Mouse (Mus musculus) intestine, embryonic 14.5 days (tissue): ENCODE results near the gene Upk3bl. TPM values are rescaled to one million over a fixed set of nuclear protein-coding genes. Genes with fewer than 3 reads are reported as not detected.
"Not testable (repeated sequence)": the region's sequence is repeated elsewhere in the genome, so short reads cannot be mapped to it uniquely, and the experiment has no call there.

Experiments
- ATAC-seq: fragments of 200-750 bp; cut with Nextera tagmentation; replicated peaks from 2 replicates; pipeline ENCODE4 v1.8.0; 2017; ENCODE audit warnings: low read depth, moderate number of reproducible peaks, moderate TSS enrichment, moderate library complexity; ENCODE audit not compliant: low FRiP score, low TSS enrichment
- DNase-seq: peaks from one replicate; pipeline ENCODE4 v3.0.0-alpha.2; 2018; ENCODE audit warnings: low spot score
- H3K27ac ChIP-seq: fragments of 300-500 bp; sonication (generic); 2 replicates; pipeline ENCODE4 v1.5.1; 2014; ENCODE audit warnings: low read depth, mild to moderate bottlenecking, control low read depth
- H3K27me3 ChIP-seq: fragments of 300-500 bp; sonication (generic); replicated peaks from 2 replicates; pipeline ENCODE4 v1.6.1; 2014; ENCODE audit warnings: low read length, control low read depth; ENCODE audit not compliant: control insufficient read depth, insufficient read depth
- H3K36me3 ChIP-seq: fragments of 300-500 bp; sonication (generic); 2 replicates; pipeline ENCODE4 v1.6.1; 2014; ENCODE audit warnings: low read length, control low read depth; ENCODE audit not compliant: control insufficient read depth, insufficient read depth
- H3K4me1 ChIP-seq: fragments of 300-500 bp; sonication (generic); replicated peaks from 2 replicates; pipeline ENCODE4 v1.6.1; 2014; ENCODE audit warnings: low read length, control low read depth, mixed read lengths; ENCODE audit not compliant: control insufficient read depth, insufficient read depth
- H3K4me2 ChIP-seq: fragments of 300-500 bp; sonication (generic); 2 replicates; pipeline ENCODE4 v1.6.1; 2014; ENCODE audit warnings: low read length
- H3K4me3 ChIP-seq: fragments of 300-500 bp; sonication (generic); 2 replicates; pipeline ENCODE4 v1.5.1; 2014; ENCODE audit warnings: low read depth, low read length, control low read depth, mixed read lengths
- H3K9ac ChIP-seq: fragments of 300-500 bp; sonication (generic); 2 replicates; pipeline ENCODE4 v1.6.1; 2014; ENCODE audit warnings: mild to moderate bottlenecking, low read length
- H3K9me3 ChIP-seq: fragments of 300-500 bp; sonication (generic); 2 replicates; pipeline ENCODE4 v1.6.1; 2016; ENCODE audit warnings: low read length, control low read depth; ENCODE audit not compliant: control insufficient read depth
- WGBS: fragments of 180-500 bp; shearing (Covaris S2); extraction: QIAGEN DNeasy Blood & Tissue Kit; methylation state at CpG from one replicate; pipeline ENCODE4 v1.1.7; 2014; 5-methylcytosine and 5-hydroxymethylcytosine counted together
- polyA plus RNA-seq: library from polyadenylated mRNA; unstranded; fragments of >200 nt; fragmentation: Nextera tagmentation; extraction: Ambion mirVana; gene quantifications from 2 replicates; pipeline ENCODE4 v1.2.1, GENCODE M21; 2014

The Upk3bl gene
- polyA plus RNA-seq, 1 experiment from 2014 or later: 0.41 TPM

- Histone ChIP-seq H3K4me1 (peaks cover 14% of the 10 kb centered on the region; the same call in 1 of the 2 replicates), H3K4me2 (no peak overlapping the region), H3K9me3 (no peaks in the 10 kb centered on the region), H3K9ac (no peak overlapping the region), H3K36me3 (no peaks in the 10 kb centered on the region), H3K4me3 (no peak overlapping the region), H3K27me3 (no peaks in the 10 kb centered on the region), H3K27ac (no peak overlapping the region)
- ATAC-seq (no peak), DNase-seq (no peak)
- 83% methylated on average over 8 of the region's 8 CpGs for WGBS
Observed at GRCm38 (mm10) chr5:136052861-136053655, 1.2 kb upstream of the Upk3bl start.

- no peak for DNase-seq
- 46% methylated on average over 4 of the region's 4 CpGs for WGBS
- Histone ChIP-seq H3K9me3 (no peaks in the 10 kb centered on the region), H3K27ac (no peak overlapping the region), H3K4me2 (no peak overlapping the region), H3K4me3 (no peak overlapping the region), H3K9ac (no peak overlapping the region), H3K36me3 (no peaks in the 10 kb centered on the region), H3K4me1 (peaks cover 13% of the 10 kb centered on the region; the same call in 1 of the 2 replicates), H3K27me3 (no peaks in the 10 kb centered on the region)
- no peak for ATAC-seq
Observed at GRCm38 (mm10) chr5:136056062-136056461, 1.8 kb downstream of the Upk3bl start.

- DNase-seq: no peak
- WGBS: 15% methylated on average over 8 of the region's 8 CpGs
- H3K27me3 ChIP-seq: no peaks in the 10 kb centered on the region
- H3K9me3 ChIP-seq: no peaks in the 10 kb centered on the region
- peaks cover 5% of the 10 kb centered on the region; the same call in 1 of the 2 replicates for H3K4me1 ChIP-seq
- H3K27ac ChIP-seq: no peak overlapping the region
- H3K36me3 ChIP-seq: no peaks in the 10 kb centered on the region
- no peak overlapping the region for H3K4me3 ChIP-seq
- no peak overlapping the region for H3K4me2 ChIP-seq
- ATAC-seq: no peak
- H3K9ac ChIP-seq: no peak overlapping the region
Observed at GRCm38 (mm10) chr5:136057085-136057484, 2.8 kb downstream of the Upk3bl start.

- no peak overlapping the region for H3K9ac ChIP-seq
- H3K4me2 ChIP-seq: no peak overlapping the region
- 0 out of 2 replicates have a peak, but pooled peaks cover 2% of the 10 kb centered on the region for H3K4me1 ChIP-seq
- ATAC-seq (no peak), DNase-seq (peak; percentile 94)
- H3K36me3 ChIP-seq: no peaks in the 10 kb centered on the region
- no peaks in the 10 kb centered on the region for H3K27me3 ChIP-seq
- no peak overlapping the region for H3K4me3 ChIP-seq
- 11% methylated on average over 12 of the region's 12 CpGs for WGBS
- no peak overlapping the region for H3K27ac ChIP-seq
- H3K9me3 ChIP-seq: no peaks in the 10 kb centered on the region
Observed at GRCm38 (mm10) chr5:136061567-136061966, 7.3 kb downstream of the Upk3bl start.

- Histone ChIP-seq H3K4me3 (no peak overlapping the region), H3K36me3 (no peaks in the 10 kb centered on the region), H3K9ac (no peak overlapping the region), H3K4me1 (0 out of 2 replicates have a peak, but pooled peaks cover 2% of the 10 kb centered on the region), H3K4me2 (no peak overlapping the region), H3K27ac (no peak overlapping the region), H3K27me3 (no peaks in the 10 kb centered on the region), H3K9me3 (no peaks in the 10 kb centered on the region)
- 91% methylated on average over 10 of the region's 10 CpGs for WGBS
- no peak for ATAC-seq
- no peak for DNase-seq
Observed at GRCm38 (mm10) chr5:136063920-136064319, 9.6 kb downstream of the Upk3bl start.

GRCm38 (mm10) chr5:136066404-136067148, 12.3 kb downstream of the Upk3bl start:
- 62% methylated on average over 11 of the region's 11 CpGs for WGBS
- not testable (repeated sequence) for H3K4me2 ChIP-seq, H3K9me3 ChIP-seq, DNase-seq, H3K4me3 ChIP-seq, H3K27me3 ChIP-seq, H3K9ac ChIP-seq, H3K4me1 ChIP-seq, ATAC-seq, H3K36me3 ChIP-seq, H3K27ac ChIP-seq

GRCm38 (mm10) chr5:136069411-136069810, 15.1 kb downstream of the Upk3bl start:
- no peak overlapping the region for H3K9ac ChIP-seq
- no peaks in the 10 kb centered on the region for H3K27me3 ChIP-seq
- DNase-seq: no peak
- H3K4me1 ChIP-seq: no peaks in the 10 kb centered on the region
- no peak for ATAC-seq
- 84% methylated on average over 2 of the region's 2 CpGs for WGBS
- no peaks in the 10 kb centered on the region for H3K9me3 ChIP-seq
- H3K4me2 ChIP-seq: no peak overlapping the region
- H3K27ac ChIP-seq: no peak overlapping the region
- H3K36me3 ChIP-seq: no peaks in the 10 kb centered on the region
- no peak overlapping the region for H3K4me3 ChIP-seq

GRCm38 (mm10) chr5:136073051-136073450, 18.8 kb downstream of the Upk3bl start:
- Histone ChIP-seq H3K4me1 (0 out of 2 replicates have a peak, but pooled peaks cover 9% of the 10 kb centered on the region), H3K27ac (no peak overlapping the region), H3K9ac (no peak overlapping the region), H3K4me2 (no peak overlapping the region), H3K4me3 (no peak overlapping the region), H3K9me3 (no peaks in the 10 kb centered on the region), H3K27me3 (no peaks in the 10 kb centered on the region), H3K36me3 (no peaks in the 10 kb centered on the region)
- ATAC-seq: no peak
- no peak for DNase-seq
- 62% methylated on average over 6 of the region's 6 CpGs for WGBS
